Mouse (Mus musculus) hindbrain, postnatal 0 days (tissue): ENCODE results near the gene Syne3. TPM values are rescaled to one million over a fixed set of nuclear protein-coding genes. Genes with fewer than 3 reads are reported as not detected.

Source experiments
- ATAC-seq: fragments of 200-750 bp; cut with Nextera tagmentation; 2 replicates; pipeline ENCODE4 v1.8.0; 2017; ENCODE audit warnings: mild to moderate bottlenecking, moderate TSS enrichment, moderate library complexity
- DNase-seq: peaks from one replicate; pipeline ENCODE4 v3.0.0-alpha.2; 2015; ENCODE audit warnings: low spot score
- H3K27ac ChIP-seq: fragments of 300-500 bp; sonication (generic); 2 replicates; pipeline ENCODE4 v1.5.1; 2014; ENCODE audit warnings: mild to moderate bottlenecking
- H3K27me3 ChIP-seq: fragments of 300-500 bp; sonication (generic); 2 replicates; pipeline ENCODE4 v1.6.1; 2014; ENCODE audit warnings: low read length, mixed read lengths; ENCODE audit not compliant: insufficient read depth
- H3K36me3 ChIP-seq: fragments of 300-500 bp; sonication (generic); 2 replicates; pipeline ENCODE4 v1.6.1; 2014; ENCODE audit warnings: low read length, mixed read lengths; ENCODE audit not compliant: insufficient read depth
- H3K4me1 ChIP-seq: fragments of 300-500 bp; sonication (generic); 2 replicates; pipeline ENCODE4 v1.6.1; 2014; ENCODE audit warnings: antibody characterized with exemption, low read length, mixed read lengths; ENCODE audit not compliant: insufficient read depth
- H3K4me2 ChIP-seq: fragments of 300-500 bp; sonication (generic); 2 replicates; pipeline ENCODE4 v1.6.1; 2014; ENCODE audit warnings: low read depth, mild to moderate bottlenecking, low read length, moderate library complexity, mixed read lengths
- H3K4me3 ChIP-seq: fragments of 300-500 bp; sonication (generic); 2 replicates; pipeline ENCODE4 v1.5.1; 2014; ENCODE audit warnings: low read length
- H3K9ac ChIP-seq: fragments of 300-500 bp; sonication (generic); replicated peaks from 2 replicates; pipeline ENCODE4 v1.6.1; 2014; ENCODE audit warnings: mild to moderate bottlenecking, low read length, moderate library complexity, mixed read lengths
- H3K9me3 ChIP-seq: fragments of 300-500 bp; sonication (generic); 2 replicates; pipeline ENCODE4 v1.6.1; 2016; ENCODE audit warnings: low read length, mixed read lengths
- CTCF ChIP-seq: IDR thresholded peaks from 2 replicates; pipeline ENCODE4 v1.5.1; 2016; ENCODE audit warnings: antibody characterized with exemption, control low read depth, low read depth
- WGBS: fragments of 180-500 bp; shearing (Covaris S2); extraction: QIAGEN DNeasy Blood & Tissue Kit; methylation state at CpG from one replicate; pipeline ENCODE4 v1.1.7; 2014; 5-methylcytosine and 5-hydroxymethylcytosine counted together
- polyA plus RNA-seq: library from polyadenylated mRNA; unstranded; fragments of >200 nt; fragmentation: Nextera tagmentation; extraction: Ambion mirVana; gene quantifications from 2 replicates; pipeline ENCODE4 v1.2.1, GENCODE M21; 2015
- total RNA-seq: library from RNA; depleted of rRNA; stranded (reverse); fragments of >200 nt; gene quantifications from 2 replicates; pipeline ENCODE4 v1.2.3, GENCODE M21; 2014

Syne3 gene
- total and polyA plus RNA-seq, 2 experiments from 2014 or later: 0.98 to 1.4 TPM

GRCm38 (mm10) chr12:105016639-105017038 lies 7.0 kb upstream of the Syne3 start:
- H3K9me3 ChIP-seq: no peaks in the 10 kb centered on the region
- H3K27ac ChIP-seq: peak overlapping the region; percentile 16; the same call in 1 of the 2 replicates
- H3K27me3 ChIP-seq: no peaks in the 10 kb centered on the region
- H3K36me3 ChIP-seq: no peaks in the 10 kb centered on the region
- whole genome bisulfite sequencing: 42% methylated on average over 10 of the region's 10 CpGs
- DNase-seq (peak; percentile 73), ATAC-seq (peak; percentile 57; the same call in 1 of the 2 replicates)
- no peak overlapping the region for H3K4me3 ChIP-seq
- no peak overlapping the region for H3K4me2 ChIP-seq
- no peak for TF ChIP-seq CTCF
- H3K9ac ChIP-seq: no peak overlapping the region
- H3K4me1 ChIP-seq: no peaks in the 10 kb centered on the region

GRCm38 (mm10) chr12:105016199-105016598 lies 6.6 kb upstream of the Syne3 start:
- DNase-seq: peak; percentile 24
- Histone ChIP-seq H3K36me3 (no peaks in the 10 kb centered on the region), H3K4me3 (no peak overlapping the region), H3K9me3 (no peaks in the 10 kb centered on the region), H3K9ac (no peak overlapping the region), H3K27me3 (no peaks in the 10 kb centered on the region), H3K27ac (peak overlapping the region; percentile 16; the same call in 1 of the 2 replicates), H3K4me1 (no peaks in the 10 kb centered on the region), H3K4me2 (no peak overlapping the region)
- 35% methylated on average over 4 of the region's 4 CpGs for WGBS
- ATAC-seq: peak; percentile 38; the same call in 1 of the 2 replicates
- TF ChIP-seq CTCF: no peak

- WGBS: 49% methylated on average over 17 of the region's 17 CpGs
- TF ChIP-seq CTCF: no peak
- H3K27ac ChIP-seq: no peak overlapping the region
- DNase-seq (no peak), ATAC-seq (no peak)
- no peak overlapping the region for H3K4me2 ChIP-seq
- no peaks in the 10 kb centered on the region for H3K9me3 ChIP-seq
- H3K4me3 ChIP-seq: no peak overlapping the region
- H3K36me3 ChIP-seq: no peaks in the 10 kb centered on the region
- H3K27me3 ChIP-seq: no peaks in the 10 kb centered on the region
- no peaks in the 10 kb centered on the region for H3K4me1 ChIP-seq
- H3K9ac ChIP-seq: no peak overlapping the region
These were observed 3.5 kb upstream of the Syne3 start for GRCm38 (mm10) chr12:105013065-105013464.

- no peak overlapping the region for H3K9ac ChIP-seq
- H3K4me1 ChIP-seq: no peaks in the 10 kb centered on the region
- H3K4me2 ChIP-seq: no peak overlapping the region
- ATAC-seq (no peak), DNase-seq (no peak)
- 0 out of 2 replicates have a peak, but pooled peaks cover under 1% of the 10 kb centered on the region for H3K27me3 ChIP-seq
- H3K27ac ChIP-seq: no peak overlapping the region
- no peak overlapping the region for H3K4me3 ChIP-seq
- TF ChIP-seq CTCF: no peak
- no peaks in the 10 kb centered on the region for H3K9me3 ChIP-seq
- WGBS: 98% methylated on average over 4 of the region's 4 CpGs
- no peaks in the 10 kb centered on the region for H3K36me3 ChIP-seq
These were observed 2.7 kb upstream of the Syne3 start for GRCm38 (mm10) chr12:105012314-105012713.

GRCm38 (mm10) chr12:105011589-105011988 lies 2.0 kb upstream of the Syne3 start:
- Histone ChIP-seq H3K9me3 (no peaks in the 10 kb centered on the region), H3K4me3 (no peak overlapping the region), H3K27ac (no peak overlapping the region), H3K9ac (no peak overlapping the region), H3K27me3 (0 out of 2 replicates have a peak, but pooled peaks cover 4% of the 10 kb centered on the region), H3K36me3 (no peaks in the 10 kb centered on the region), H3K4me2 (no peak overlapping the region), H3K4me1 (no peaks in the 10 kb centered on the region)
- no peak for TF ChIP-seq CTCF
- no peak for ATAC-seq
- DNase-seq: no peak
- WGBS: 78% methylated on average over 1 of the region's 1 CpGs

GRCm38 (mm10) chr12:105010213-105010790 lies 693 bp upstream of the Syne3 start:
- H3K9ac ChIP-seq: peak overlapping the region; percentile 52; the same call in 1 of the 2 replicates
- H3K36me3 ChIP-seq: no peaks in the 10 kb centered on the region
- no peak overlapping the region for H3K27ac ChIP-seq
- WGBS: 18% methylated on average over 9 of the region's 9 CpGs
- peak overlapping the region; percentile 97 for H3K4me2 ChIP-seq
- no peaks in the 10 kb centered on the region for H3K4me1 ChIP-seq
- no peak for TF ChIP-seq CTCF
- 0 out of 2 replicates have a peak, but pooled peaks cover 4% of the 10 kb centered on the region for H3K27me3 ChIP-seq
- no peak for DNase-seq
- H3K4me3 ChIP-seq: peak overlapping the region; percentile 57
- H3K9me3 ChIP-seq: no peaks in the 10 kb centered on the region
- ATAC-seq: peak; percentile 11; the same call in 1 of the 2 replicates

- H3K36me3 ChIP-seq: no peaks in the 10 kb centered on the region
- H3K9me3 ChIP-seq: no peaks in the 10 kb centered on the region
- TF ChIP-seq CTCF: no peak
- H3K9ac ChIP-seq: no peak overlapping the region
- H3K4me3 ChIP-seq: peak overlapping the region; percentile 57
- no peaks in the 10 kb centered on the region for H3K4me1 ChIP-seq
- peak; percentile 42 for DNase-seq
- H3K27me3 ChIP-seq: 0 out of 2 replicates have a peak, but pooled peaks cover 4% of the 10 kb centered on the region
- peak; percentile 39; the same call in 1 of the 2 replicates for ATAC-seq
- H3K27ac ChIP-seq: no peak overlapping the region
- WGBS: 2% methylated on average over 13 of the region's 13 CpGs
- H3K4me2 ChIP-seq: peak overlapping the region; percentile 97
These were observed 844 bp downstream of the Syne3 start for GRCm38 (mm10) chr12:105008752-105009178.
